Mouse (Mus musculus) spleen, adult 2 months (tissue): ENCODE measurements around the gene Apool. TPM values are rescaled to one million over a fixed set of nuclear protein-coding genes. Genes with fewer than 3 reads are reported as not detected.
A peak's percentile ranks its signal among the peaks of the same experiment; 100 is the strongest.
"Not testable (repeated sequence)": the region's sequence is repeated elsewhere in the genome, so short reads cannot be mapped to it uniquely, and the experiment has no call there.

Experiments used
- DNase-seq, 2 experiments: peaks; one replicate each; pipeline versions ENCODE4 v3.0.0 to v3.0.0-alpha.2; 2012 to 2021; ENCODE audit warnings: low spot score in 2 of 2, low read depth in 1 of 2
- H3K27ac ChIP-seq: fragments of 200-500 bp; 2 replicates; pipeline ENCODE4 v1.5.1; 2012; ENCODE audit warnings: low read length, inconsistent platforms; ENCODE audit not compliant: insufficient read depth
- H3K27me3 ChIP-seq: fragments of 200-500 bp; 2 replicates; pipeline ENCODE4 v1.6.1; 2012; ENCODE audit warnings: mild to moderate bottlenecking, moderate library complexity, low read length, inconsistent platforms; ENCODE audit not compliant: control insufficient read depth, insufficient read depth
- H3K36me3 ChIP-seq: fragments of 200-500 bp; 2 replicates; pipeline ENCODE4 v1.6.1; 2012; ENCODE audit warnings: mild to moderate bottlenecking, low read length, inconsistent platforms; ENCODE audit not compliant: control insufficient read depth, insufficient read depth
- H3K4me1 ChIP-seq: fragments of 200-500 bp; 2 replicates; pipeline ENCODE4 v1.6.1; 2011; ENCODE audit warnings: inconsistent platforms; ENCODE audit not compliant: control insufficient read depth, insufficient read depth, insufficient read length
- H3K4me3 ChIP-seq: fragments of 200-500 bp; 2 replicates; pipeline ENCODE4 v1.5.1; 2011; ENCODE audit warnings: mild to moderate bottlenecking, inconsistent platforms; ENCODE audit not compliant: insufficient read depth, insufficient read length; ENCODE audit errors: extremely low read depth
- CTCF ChIP-seq: fragments of 200-500 bp; IDR thresholded peaks from 2 replicates; pipeline ENCODE4 v1.5.1; 2011; ENCODE audit warnings: mild to moderate bottlenecking, inconsistent platforms; ENCODE audit not compliant: insufficient read depth, insufficient read length, insufficient replicate concordance; ENCODE audit errors: extremely low read depth
- POLR2A ChIP-seq: fragments of 200-500 bp; IDR thresholded peaks from 2 replicates; pipeline ENCODE4 v1.6.1; 2011; ENCODE audit warnings: low read depth, low read length, inconsistent platforms
- WGBS: fragments of 180-500 bp; shearing (Covaris S2); methylation state at CpG from one replicate; pipeline ENCODE4 v1.1.7; 2018; 5-methylcytosine and 5-hydroxymethylcytosine counted together
- polyA plus RNA-seq: library from polyadenylated mRNA; depleted of rRNA; stranded (reverse); fragments of >200 nt; gene quantifications from 2 replicates; pipeline ENCODE4 v1.2.3, GENCODE M21; 2012; rRNA removed

Apool gene
- polyA plus RNA-seq, 1 experiment = 1.3 TPM

DNA sequence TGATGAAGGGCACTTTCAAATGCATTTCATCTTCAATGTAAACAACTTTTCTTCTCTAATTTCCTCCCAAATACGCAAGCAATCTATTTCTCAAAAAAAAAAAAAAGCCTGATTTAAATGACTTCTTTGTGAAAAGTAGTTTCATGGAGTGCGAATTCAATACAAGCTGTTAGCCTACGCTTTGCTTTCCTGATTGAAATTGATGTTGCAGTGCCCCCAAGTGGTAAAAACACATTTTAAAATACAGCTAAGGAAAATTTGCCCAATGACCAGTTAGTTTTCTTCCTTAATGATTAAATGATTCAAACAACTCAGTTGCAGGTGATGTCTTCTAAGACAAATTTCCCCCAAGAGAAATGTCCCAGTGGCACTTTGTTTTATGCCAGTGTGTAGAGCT, 37.3 kb downstream of the Apool start:
- H3K27ac ChIP-seq = no peak overlapping the region

DNA sequence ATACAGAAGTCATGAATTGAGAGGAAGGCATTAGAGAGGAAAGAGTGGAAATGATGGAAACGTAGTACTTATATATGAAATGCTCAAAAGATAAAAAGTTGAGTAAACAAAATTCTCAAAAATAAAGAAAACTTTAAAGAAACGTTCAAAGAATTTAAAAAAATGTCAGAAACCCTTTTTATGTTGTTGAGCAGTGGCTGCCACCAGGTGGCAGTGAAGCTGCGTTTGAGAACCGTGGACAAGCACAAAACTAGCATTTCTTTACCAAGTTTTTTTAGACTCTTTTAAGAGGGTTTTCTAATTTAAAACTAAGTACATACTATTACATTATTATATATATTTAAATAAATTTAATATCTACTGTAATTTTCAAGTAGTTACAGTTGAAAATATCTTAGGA, 57.3 kb downstream of the Apool start:
- Histone ChIP-seq H3K4me3 (no peak overlapping the region), H3K27me3 (no peaks in the 10 kb centered on the region), H3K27ac (no peak overlapping the region), H3K4me1 (no peaks in the 10 kb centered on the region), H3K36me3 (no peaks in the 10 kb centered on the region)
- 40% methylated on average over 4 of the region's 4 CpGs for WGBS
- TF ChIP-seq POLR2A (no peak), CTCF (no peak)
- DNase-seq = no peak

More for the DNA sequence above, 37.3 kb downstream of the Apool start:
- no peak for DNase-seq
- Histone ChIP-seq H3K36me3 (no peaks in the 10 kb centered on the region), H3K4me3 (no peak overlapping the region), H3K4me1 (no peaks in the 10 kb centered on the region), H3K27me3 (no peaks in the 10 kb centered on the region)
- 61% methylated on average over 3 of the region's 3 CpGs for WGBS
- no peak for TF ChIP-seq CTCF
- no peak for TF ChIP-seq POLR2A

DNA sequence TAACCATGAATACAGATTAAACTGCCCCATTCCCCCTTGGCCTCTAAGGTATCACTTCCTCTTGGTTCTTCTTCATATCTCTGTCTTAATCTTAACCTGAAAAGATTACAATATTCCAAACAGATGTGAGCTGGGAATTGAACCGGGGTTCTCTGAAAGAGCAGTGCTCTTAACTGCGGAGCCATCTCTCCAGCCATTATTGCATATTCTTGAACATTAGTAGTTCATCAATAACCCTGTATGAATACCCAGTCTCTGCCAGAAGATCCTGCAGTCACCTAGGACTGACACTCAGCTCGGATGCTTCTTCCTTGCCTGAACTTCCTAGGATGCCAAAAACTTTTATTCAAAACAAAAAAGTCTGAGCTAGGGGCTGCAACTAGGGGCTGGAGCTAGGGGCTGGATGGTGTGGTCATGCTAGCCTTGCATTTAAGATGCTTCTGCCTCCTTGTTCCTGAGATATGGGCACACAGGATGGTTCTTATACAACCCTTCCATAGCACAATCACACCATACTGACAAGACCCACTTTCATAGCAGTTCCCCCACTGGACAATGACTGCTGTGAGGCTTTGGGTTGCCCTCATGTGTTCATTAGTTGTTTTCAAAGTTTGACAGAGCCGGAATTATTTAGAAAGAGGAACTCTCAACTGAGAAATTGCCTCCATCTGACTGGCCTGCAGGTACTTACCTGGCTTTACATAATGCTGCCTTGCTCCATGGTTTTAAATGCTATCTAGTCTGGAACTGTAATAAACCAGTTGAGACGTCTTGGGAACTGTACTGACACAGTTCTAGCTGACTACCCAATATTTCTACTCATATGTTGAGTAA, 59.7 kb downstream of the Apool start:
- H3K27ac ChIP-seq, H3K27me3 ChIP-seq, H3K4me3 ChIP-seq, H3K4me1 ChIP-seq, H3K36me3 ChIP-seq: not testable (repeated sequence)
- peak; percentile 16 to 47 for DNase-seq
- 83% methylated on average over 5 of the region's 5 CpGs for WGBS

DNA sequence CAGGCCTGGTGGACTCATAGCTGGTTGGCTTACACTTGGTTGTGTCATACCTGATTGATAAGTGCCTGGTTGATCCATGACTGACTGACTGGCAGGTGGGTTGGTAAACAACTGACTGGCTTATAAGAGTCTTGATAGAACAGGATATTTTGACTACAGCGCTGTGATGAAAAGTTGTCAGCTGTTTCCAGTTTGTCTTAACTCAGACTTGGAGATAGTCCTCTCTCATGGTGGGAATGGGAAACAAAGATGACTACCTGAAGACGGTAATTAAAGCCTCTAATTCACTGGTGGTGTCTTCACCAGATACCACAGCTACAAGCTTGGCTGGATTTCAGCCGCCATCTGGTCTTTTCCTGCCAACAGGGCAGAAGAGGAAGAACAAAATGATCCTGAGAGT, 95.5 kb downstream of the Apool start, which contains the start of gene Satl1:
TSS of gene Satl1 (minus strand) at position 101 of the 400 bp plus-strand sequence.
- Histone ChIP-seq H3K4me3 (no peak within 1 kb of the TSS), H3K4me1 (no peaks in the 10 kb centered on the region), H3K36me3 (no peaks in the 10 kb centered on the region), H3K27me3 (no peaks in the 10 kb centered on the region), H3K27ac (no peak within 1 kb of the TSS)
- no peak for DNase-seq
- TF ChIP-seq POLR2A (no peak), CTCF (no peak)
- WGBS = 90% methylated on average over 3 of the region's 3 CpGs

DNA sequence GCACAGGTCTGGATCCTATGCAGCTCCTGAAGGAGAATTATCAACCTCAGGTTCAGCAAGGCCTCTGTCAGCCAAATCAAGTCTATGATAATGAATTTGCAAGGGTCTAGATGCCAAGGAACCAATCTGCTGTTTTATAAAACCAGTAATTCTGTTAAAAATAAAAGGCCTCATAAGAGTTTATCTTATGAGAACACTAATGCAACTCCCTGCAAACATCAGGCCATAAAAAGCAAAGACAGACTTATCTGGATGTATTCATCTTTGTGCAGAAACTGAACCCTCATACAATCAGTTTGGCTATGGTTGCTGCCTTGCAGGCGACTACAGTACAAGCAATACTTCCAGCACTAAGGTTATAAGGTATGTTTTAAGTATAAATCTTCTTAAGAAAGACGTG, 101.2 kb downstream of the Apool start:
- no peaks in the 10 kb centered on the region for H3K36me3 ChIP-seq
- H3K4me3 ChIP-seq = no peak overlapping the region
- H3K27me3 ChIP-seq = no peaks in the 10 kb centered on the region
- H3K27ac ChIP-seq = no peak overlapping the region
- 78% methylated on average over 2 of the region's 2 CpGs for WGBS
- TF ChIP-seq CTCF = no peak
- TF ChIP-seq POLR2A = no peak
- H3K4me1 ChIP-seq = no peaks in the 10 kb centered on the region
- DNase-seq = no peak

Other genes starting within 250 kb of the Apool start
- gene 4933403O08Rik, start 72.3 kb upstream of the Apool start, polyA plus RNA-seq = not detected in 2 replicates
- gene Satl1, start 95.4 kb downstream of the Apool start, polyA plus RNA-seq = not detected in 2 replicates
- gene 2010106E10Rik, start 183.9 kb downstream of the Apool start, polyA plus RNA-seq = not detected in 2 replicates